Mouse (Mus musculus): Measurements from ENCODE around the gene Sart3.

Gene Sart3

DNA sequence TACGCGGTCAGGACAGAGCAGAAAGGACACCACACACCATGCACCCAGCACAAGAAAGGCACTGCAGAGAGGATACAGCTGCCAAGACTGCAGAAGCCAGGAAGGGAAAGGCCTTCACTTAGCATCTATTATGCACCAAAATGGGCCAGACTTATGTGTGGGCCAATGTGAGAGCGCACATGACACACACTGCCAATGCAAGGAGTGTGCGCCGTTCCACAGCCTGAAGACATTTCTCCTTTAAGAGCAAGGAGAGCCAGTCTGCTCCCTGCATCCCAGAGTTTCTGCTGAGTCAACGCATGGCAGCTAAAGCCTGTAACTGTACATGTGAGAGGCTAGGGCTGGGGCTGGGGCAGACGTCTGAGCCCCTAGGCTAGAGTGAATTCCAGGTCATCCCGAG, 3.5 kb downstream of the Sart3 start:
- in situ Hi-C loops (cut with MboI): no loop called here

DNA sequence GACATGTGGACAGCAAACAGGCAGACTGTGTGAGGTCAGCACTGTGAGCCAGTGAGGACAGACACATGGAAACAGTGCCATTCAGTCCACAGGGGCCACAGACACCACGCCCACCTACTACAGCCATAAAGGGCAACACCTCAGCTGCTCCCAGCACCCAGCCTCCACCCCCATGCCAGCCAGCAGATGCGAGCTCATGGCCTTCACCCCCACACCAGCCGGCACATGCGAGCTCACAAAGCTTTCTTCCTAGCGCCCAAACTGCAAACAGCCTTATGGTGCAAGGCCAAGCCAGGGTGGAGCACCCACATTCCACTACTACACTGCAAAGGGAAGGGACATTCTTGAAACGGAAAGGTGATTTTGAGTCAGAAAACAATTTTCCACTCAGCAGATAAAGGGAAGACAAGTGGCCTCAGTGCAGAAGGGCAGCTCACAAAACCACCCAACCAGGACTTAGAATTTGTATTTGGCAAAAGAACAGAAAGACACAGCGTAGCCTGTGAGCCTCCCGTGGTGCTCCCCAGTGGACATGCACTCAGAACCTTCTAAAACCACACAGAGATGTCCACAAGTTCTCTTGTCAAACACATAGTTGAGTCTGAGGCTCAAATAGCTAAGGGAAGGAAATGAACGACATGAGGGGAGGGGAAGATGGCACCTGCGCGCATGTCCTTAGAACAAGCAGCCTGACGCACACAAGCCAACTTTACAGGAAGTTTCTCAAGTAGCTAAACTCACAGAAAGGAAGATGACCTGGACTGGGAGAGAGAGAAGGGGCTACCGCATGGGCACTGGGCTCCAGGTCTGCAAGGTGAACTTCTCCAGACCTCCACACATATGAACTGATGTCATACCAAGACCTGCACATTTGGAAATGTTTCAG, 6.4 kb downstream of the Sart3 start:
- in situ Hi-C loops (cut with MboI): no loop called here

DNA sequence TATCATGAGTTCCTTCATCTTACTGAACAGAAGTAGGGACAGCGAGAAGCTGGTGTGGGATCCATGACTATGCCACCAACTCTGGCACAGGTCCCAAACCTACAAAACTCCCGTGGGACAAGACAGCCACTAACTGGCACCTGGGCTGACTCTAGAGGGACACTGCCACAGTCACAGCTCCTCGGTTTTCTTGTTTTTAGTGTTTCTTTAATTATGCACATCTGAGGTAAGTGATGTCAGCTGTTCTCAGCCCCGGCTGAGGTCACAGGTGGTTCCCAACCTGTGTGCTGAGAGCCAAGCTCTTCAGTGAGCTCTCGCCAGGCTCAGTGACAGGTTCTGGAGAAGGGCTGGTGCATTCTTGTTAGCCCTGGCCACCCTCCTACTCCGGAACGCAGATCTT, 7.9 kb downstream of the Sart3 start:
- in situ Hi-C loops (cut with MboI): no loop called here

DNA sequence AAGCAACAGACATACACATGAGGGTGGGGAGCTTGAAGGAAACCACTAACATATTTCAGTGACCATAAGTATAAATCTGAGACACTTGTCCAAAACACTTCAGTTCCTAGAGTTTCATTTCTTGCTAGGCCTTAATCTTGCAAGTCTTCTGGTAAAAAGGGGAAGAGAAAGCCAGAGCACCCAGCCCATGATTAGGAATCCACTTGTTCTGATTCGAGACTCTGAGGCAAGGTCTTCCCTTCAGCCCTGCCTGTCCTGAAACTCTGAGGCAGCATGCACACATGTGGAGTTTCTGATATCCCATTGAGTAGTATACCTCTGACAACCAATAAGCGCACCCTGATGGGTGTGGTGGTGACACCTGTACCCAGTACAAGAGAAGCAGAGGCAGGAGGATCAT, 10.7 kb downstream of the Sart3 start:
- in situ Hi-C loops (cut with MboI): no loop called here

DNA sequence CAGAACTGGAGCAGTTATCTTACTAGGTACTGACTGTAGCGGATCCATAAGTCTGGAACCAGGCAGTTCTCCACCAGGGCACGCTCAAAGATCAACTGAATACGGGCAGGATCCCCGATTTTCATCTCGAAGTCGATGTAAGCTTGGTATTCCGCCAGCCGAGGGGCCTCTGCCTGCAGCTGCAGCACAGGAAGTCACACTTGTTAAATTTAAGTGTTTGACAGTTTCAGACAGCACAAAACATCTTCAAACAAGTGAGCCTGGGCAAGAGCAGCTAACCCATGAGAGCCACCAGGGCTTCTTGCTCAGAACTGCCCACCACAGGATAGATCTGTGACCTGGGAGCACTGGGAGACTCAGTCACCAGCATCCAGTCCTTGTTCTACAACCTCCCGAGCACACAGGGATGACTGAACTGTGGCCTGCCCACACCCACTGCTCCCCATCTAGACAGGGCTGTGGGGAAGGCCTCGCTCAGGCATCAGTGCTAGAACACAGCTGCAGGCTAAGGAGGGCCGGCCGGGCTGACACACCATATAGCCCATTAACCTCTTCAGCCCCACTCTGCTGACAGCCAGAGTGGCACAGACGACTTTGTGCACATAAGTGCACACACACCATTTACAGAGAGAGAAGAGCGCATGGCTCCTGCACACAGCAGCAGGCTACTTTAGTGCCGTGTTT, 16.8 kb downstream of the Sart3 start:
- in situ Hi-C loops (cut with MboI): no loop called here

DNA sequence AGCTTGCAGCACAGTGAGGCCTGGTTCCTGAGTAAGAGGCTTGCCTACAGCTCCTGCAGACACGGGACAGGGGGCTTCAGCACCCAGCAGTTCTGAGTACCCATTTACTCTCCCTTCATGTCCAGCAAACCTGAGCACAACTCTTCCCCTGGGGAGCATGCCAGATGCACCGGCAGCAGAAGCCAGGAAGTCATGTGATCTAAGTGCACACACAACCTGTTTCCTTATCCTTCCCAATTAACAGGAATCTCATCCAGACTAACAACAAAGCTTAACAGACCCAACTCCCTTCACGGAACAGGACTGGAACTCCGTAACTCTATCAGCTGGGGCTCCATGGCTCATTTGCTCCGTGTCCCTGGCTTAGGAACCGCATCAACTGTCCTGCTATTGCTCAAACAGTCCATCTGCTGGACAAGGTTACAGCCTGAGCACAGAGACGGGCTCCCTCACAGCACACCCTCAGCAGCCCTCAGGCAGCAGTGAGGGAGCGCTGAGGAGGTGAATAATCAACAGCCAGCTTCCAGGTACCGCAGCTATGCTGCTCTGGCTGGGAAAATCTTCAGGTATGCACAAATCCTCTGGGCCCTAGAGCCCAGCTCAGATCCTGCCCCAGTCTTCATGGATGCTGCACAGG, 20.7 kb downstream of the Sart3 start:
- in situ Hi-C loops (cut with MboI): no loop called here

DNA sequence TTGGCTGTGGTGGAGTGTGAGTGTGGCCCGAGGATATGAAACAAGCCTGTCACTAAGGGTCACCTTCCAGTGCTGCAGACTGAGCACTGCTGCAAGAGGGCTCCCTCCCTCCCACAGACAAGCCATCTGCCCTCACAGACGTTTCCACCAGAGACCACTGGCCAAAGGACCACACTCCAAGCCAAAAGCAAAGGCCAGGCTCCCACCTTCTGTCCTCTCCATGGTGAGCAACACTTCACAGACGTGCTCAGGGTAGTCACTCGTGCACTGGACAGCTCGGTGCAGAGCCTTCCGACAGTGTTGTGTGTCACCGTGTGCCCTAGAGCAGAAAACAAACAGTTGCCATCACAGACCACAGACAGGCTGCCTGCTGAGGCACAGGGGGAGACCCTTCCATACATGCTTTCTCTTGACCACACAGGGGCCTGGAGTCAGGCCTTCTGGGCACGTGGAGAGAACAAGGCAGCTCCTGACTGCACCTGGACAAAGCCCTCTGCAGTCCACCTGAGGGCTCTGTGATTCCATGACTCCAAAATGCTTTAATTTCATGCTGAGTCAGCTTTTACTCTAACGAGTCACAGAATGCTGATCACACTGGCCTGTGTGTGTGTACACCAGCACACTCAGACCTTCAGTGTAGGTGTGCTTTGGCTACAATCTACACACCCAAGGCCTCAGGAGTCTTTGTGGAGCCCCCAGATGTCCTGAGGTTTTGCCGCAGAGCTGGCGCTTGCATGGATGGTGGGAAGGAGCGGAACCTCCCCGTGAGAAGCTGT, 23.6 kb downstream of the Sart3 start:
- in situ Hi-C loops (cut with MboI): loop anchor here (25.0 kb wide), 1 partner anchor 386 kb away; the partner anchor contains the start of gene Aym1

DNA sequence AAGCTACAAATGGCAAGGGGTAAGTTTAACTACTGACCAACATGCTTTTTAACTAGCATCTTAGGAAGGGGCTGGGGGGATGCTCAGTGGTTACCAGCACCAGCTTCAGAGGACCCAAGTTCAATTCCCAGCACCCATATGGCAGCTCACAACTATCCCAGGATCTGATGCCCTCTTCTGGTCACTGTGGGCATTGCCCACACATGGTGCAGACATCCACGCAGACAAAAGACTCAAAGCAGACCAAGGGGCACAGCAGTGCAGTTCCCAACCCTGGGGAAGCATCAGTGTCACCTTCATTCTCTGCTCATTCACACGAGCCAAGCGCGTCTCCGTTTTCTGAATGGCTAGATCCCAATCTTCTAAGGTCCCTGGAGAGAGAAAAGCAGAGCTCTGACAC, 24.7 kb downstream of the Sart3 start:
- in situ Hi-C loops (cut with MboI): loop anchor here (25.0 kb wide), 1 partner anchor 385 kb away; the partner anchor contains the start of gene Aym1

DNA sequence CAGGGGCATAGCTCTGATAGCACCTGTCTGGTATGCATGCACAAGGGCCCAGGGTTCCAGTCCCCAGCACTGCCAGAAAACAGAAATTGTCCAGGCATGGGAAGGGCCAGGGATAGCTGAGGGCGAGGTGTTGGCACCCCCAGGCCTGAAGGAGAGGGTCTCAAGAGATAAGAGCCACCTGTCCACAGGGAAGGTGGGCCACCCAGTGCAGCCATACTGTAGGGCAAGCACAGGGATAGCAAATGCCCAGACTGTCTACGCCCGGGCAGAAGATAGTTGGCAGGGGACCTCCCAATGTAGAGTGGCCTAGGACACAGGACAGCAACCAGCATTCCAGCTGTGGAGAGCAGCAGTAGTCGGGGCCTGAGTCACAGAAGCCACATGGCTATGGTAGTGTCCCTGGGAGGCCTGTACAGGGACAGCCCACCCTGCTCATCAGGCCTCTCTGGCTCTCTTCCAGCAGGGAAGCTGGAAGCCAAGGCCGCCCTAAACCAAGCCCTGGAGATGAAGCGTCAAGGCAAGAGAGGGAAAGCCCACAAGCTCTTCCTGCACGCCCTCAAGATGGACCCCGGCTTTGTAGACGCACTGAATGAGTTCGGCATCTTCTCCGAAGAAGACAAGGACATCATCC, 34.6 kb downstream of the Sart3 start:
- in situ Hi-C loops (cut with MboI): loop anchor here (25.0 kb wide), 1 partner anchor 375 kb away; the partner anchor contains the start of gene Aym1

DNA sequence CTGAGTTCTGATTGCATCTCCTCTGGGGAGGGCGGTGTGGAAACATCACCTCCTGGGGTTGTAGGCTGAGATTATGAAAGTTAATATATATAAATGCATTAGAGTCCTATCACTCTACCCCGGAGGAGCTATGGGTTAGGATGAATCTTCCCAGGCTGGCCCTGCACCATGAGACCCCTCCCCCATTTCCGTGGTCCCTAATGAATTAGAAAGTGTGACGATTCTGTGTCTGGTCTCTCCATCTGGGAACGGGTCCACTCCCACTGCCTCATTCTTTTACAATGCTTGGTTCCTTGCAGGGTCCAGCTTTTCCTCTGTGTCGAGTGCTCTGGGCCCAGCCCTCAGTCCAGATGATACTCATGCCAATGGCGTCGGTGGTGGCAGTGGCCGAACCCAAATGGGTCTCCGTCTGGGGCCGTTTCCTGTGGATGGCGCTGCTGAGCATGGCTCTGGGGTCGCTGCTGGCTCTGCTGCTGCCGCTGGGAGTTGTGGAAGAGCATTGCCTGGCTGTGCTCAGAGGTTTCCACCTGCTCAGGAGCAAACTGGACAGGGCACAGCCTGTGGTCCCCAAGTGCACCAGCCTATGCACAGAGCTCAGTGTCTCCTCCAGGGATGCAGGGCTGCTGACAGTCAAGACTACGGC, 35.7 kb downstream of the Sart3 start:
- in situ Hi-C loops (cut with MboI): loop anchor here (25.0 kb wide), 1 partner anchor 374 kb away; the partner anchor contains the start of gene Aym1

DNA sequence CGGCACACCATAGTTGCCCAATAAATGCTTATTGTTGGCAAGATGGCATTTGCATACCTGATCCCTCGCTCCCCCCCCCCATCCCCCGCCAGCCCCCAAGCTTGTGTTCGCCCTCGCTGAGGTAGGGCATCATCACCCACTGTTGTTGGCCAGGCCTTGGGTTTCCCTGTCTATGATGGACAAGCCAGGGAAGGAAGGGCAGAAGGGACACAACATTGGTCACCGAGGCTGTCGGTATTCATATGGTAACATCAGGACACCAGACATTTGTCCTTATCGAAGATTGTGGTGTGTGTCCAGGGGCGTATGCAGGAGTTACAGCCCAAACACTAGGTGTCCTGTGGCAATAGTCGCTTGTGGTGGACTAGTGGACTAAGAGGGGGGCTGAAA, 36.2 kb downstream of the Sart3 start:
- in situ Hi-C loops (cut with MboI): loop anchor here (25.0 kb wide), 1 partner anchor 374 kb away; the partner anchor contains the start of gene Aym1

DNA sequence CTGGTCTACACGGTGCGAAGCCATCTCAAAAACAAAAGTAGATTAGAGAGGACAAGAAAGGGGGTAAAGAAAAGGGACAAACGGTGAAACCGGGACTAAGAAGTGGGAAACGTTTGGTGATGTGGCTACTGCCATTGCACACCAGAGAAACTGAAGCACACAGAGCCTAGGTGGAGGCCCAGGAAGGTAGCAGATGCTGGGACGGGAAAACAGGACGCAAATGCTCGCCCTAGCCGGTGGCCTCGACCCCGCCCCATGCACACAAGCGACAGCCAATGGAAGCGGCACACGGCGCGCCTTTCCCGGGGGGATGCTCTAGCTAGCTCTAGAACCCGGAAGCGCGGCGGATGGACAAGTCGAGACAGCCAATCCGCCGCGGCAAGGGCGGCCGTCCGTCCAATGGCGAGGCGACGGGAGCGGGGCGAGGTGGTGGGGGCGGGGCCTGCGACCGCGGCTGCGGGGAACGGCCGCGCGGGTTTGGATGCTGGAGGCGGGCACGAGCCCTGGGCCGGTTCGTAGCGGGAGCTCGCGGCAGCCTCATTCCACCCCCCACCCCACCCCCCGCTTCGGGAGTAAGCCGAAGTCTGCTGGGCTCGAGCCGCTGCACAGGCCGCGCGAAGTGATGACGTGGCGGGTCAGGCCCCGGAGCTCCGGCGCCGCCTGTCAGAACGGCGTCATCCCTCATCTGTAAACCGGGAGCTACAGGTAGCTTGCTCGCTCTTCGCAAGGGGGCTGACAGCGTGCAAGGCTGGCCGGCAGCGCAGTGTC, 36.8 kb downstream of the Sart3 start, which contains the start of gene Ficd:
TSS of gene Ficd (plus strand) at position 459 of the 768 bp plus-strand sequence.
- in situ Hi-C loops (cut with MboI): loop anchor here (25.0 kb wide), 1 partner anchor 373 kb away; the partner anchor contains the start of gene Aym1

DNA sequence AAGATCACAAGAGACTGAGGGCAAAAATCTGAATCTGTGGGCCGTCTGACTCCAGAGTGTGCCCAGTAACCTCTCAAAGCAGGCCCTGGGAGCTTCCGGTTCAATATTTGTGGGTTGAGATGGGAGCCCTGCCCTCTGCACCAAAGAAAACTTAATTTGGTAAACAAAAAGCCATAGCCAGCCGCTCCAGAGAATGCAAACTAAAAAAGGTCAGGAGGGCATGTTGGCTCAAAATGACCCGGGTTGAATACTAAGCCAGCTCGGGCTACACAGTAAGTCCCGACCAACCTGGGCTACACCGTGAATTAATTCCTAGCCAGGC, 37.3 kb downstream of the Sart3 start:
- in situ Hi-C loops (cut with MboI): loop anchor here (25.0 kb wide), 1 partner anchor 373 kb away; the partner anchor contains the start of gene Aym1

DNA sequence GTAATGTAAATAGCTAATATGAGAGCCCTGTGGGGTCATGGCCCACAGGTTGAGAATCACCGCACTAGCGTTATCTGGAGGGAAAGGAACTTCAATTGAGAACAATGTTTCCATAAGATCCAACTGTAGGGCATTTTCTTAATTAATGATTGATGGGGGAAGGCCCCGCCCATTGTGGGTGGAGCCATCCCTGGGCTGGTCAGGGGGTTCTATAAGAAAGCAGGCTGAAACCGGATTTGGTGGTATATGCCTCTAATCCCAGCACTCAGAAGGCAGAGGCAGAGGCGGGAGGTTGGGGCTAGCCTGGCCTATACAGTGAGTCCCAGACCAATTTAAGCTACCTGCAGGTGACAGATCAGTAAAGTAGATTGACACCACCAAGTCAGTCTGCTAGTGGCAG, 37.9 kb downstream of the Sart3 start:
- in situ Hi-C loops (cut with MboI): loop anchor here (25.0 kb wide), 1 partner anchor 372 kb away; the partner anchor contains the start of gene Aym1

DNA sequence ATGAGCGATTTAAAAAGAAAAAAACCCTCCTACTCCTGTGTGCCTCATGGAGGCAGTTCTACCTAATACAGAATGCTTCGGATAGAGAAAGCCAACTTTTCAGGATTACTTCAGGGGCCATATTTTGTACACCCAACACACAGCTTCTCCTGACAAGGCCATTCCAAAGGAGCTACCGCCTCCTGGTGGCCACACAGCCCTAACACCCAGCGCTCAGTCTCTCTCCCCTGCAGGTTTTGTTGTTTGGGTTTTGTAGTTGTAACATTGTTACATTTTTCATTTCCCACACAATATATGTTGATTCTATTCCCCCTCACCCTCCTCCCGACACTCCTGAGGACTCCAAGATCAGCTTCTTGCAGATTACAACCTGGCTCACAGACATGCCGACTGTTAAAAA, 40.1 kb downstream of the Sart3 start:
- in situ Hi-C loops (cut with MboI): loop anchor here (25.0 kb wide), 1 partner anchor 370 kb away; the partner anchor contains the start of gene Aym1

DNA sequence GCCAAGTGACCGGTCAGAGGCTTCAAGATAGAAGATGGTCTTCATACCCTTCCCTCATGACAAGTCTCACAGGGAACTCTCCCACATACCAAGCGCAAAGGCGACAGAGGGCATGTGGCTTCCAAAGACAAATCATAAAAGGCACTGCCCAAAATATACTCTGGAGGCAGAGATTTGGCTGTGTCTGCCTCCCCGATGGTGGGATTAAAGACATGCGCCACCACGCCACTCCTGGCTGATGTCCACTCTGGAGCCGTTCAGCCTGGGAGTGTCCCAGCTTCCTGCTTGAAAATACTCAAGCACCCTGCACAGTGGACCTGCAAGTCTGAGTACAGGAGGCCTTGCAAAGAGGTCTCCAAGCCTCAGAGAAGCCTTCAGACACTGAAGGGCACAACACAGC, 41.1 kb downstream of the Sart3 start:
- in situ Hi-C loops (cut with MboI): loop anchor here (25.0 kb wide), 1 partner anchor 369 kb away; the partner anchor contains the start of gene Aym1

DNA sequence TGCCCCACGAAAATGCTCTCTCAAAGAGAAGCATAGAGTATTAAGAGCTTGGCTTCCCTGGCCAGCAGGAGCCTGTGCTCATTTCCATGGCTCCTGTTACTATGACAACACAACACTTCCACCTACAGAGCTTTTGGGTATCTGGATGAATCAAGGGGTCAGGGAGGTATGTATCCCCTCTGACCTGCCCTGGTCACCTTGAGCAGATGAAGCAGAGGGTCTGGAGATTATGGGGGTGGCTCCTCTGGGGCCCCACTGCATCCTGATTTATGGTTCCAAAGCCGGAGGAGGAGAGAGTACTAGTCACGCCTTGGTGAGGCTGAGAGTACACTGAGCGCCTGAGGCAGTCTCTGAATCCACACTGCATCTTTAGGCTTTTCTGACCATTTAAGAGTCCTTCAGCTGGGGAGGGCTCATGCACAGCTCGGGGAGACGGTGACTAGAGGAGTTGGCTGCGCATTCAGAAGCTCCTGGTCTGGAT, 41.6 kb downstream of the Sart3 start:
- in situ Hi-C loops (cut with MboI): loop anchor here (25.0 kb wide), 1 partner anchor 368 kb away; the partner anchor contains the start of gene Aym1

DNA sequence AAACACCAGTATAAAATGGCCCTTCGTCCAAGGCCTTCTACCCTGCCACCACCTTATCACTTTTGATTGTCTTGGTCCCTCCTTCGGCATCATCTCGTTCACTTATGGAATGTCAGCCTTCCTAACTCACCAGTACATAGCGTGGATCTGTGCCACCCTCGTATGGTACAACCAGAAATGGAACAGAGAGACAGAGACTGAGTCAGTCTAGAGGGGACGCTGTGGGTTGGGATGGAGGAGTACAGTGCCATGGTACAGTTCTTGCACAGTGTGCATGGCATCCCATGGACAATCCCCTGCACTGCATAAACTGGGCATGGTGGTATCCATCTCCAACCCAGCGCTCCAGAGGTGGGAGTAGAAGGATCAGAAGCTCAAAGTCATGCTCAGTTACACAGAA, 43.6 kb downstream of the Sart3 start:
- in situ Hi-C loops (cut with MboI): loop anchor here (25.0 kb wide), 1 partner anchor 366 kb away; the partner anchor contains the start of gene Aym1

DNA sequence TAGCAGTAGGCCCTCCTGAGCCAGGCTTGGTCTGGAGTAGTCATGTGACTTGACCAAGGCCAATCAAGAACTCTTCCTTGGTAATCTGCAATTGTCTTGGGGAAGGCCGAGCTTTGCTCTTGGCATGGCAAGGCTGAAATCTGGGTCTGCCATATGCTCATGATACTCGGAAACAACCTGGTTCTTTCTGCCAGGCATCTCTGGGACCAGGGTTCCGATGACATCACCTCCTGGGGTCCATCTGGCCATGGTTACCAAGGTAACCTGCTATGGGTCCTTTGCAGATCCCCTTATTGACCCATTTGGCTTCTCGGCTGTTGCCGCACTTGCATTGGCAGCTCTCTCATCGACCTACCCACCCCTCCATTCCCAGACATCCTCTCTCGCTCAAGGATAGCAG, 44.3 kb downstream of the Sart3 start:
- in situ Hi-C loops (cut with MboI): loop anchor here (25.0 kb wide), 1 partner anchor 366 kb away; the partner anchor contains the start of gene Aym1
